Mouse (Mus musculus): ENCODE results near the gene Il1b.

DNA sequence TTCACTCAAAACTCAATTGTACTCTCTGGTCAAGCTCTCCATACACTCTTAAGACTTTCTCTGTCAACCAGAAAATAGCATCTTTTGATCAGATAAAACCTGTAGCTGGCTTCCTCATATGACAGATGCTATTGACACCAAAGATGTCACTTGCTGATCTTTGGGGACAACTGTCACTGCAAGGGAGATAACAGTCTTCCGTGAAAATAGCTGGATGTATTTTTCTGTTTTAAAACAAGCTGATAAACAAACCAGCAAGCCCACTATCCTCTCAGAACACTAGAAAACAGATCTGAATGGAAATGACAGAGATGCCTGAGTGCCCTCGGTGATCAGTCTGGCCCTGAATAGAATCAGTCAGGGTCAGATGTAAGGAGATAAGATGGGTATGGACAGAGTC is 32.8 kb upstream of the Il1b start:
- TF ChIP-seq CTCF (conservative IDR thresholded peaks at IDR 0.05; ENCODE audit: insufficient read depth, insufficient read length, low read depth, low read length) (no peak), POLR2A (IDR thresholded peaks at IDR 0.05; ENCODE audit: low read depth, low read length) (no peak)

All from kidney, adult 2 months (tissue).